Mouse (Mus musculus) lung, postnatal 0 days (tissue): ENCODE measurements around the gene Traf5.

Experiments used
- CTCF ChIP-seq: IDR thresholded peaks from 2 replicates; pipeline ENCODE4 v1.5.1; 2016; ENCODE audit warnings: antibody characterized with exemption, mild to moderate bottlenecking
- EP300 ChIP-seq: IDR thresholded peaks from 2 replicates; pipeline ENCODE4 v1.6.1; 2016; ENCODE audit warnings: antibody characterized with exemption, mild to moderate bottlenecking, control low read depth

DNA sequence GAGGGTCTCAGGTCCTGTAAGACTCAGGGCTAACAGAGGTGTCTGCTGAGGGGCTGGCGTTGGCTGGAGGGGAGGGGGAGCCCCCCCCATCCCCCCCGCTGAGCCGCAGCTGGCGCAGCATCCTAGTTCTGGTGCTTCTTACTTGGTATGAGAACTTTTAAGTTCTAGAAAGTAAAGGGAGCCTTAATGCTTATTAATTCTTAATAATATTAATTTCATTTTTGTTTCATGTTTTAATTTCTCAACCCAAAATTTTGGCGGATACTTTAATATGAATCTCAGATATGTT is 104.9 kb downstream of the Traf5 start:
- TF ChIP-seq CTCF (no peak), EP300 (no peak)
